Mouse (Mus musculus): ENCODE results near the gene March4. TPM values are rescaled to one million over a fixed set of nuclear protein-coding genes. Genes with fewer than 3 reads are reported as not detected.

March4 gene
- polyA plus RNA-seq, 2 experiments from 2014 or later: not detected

DNA sequence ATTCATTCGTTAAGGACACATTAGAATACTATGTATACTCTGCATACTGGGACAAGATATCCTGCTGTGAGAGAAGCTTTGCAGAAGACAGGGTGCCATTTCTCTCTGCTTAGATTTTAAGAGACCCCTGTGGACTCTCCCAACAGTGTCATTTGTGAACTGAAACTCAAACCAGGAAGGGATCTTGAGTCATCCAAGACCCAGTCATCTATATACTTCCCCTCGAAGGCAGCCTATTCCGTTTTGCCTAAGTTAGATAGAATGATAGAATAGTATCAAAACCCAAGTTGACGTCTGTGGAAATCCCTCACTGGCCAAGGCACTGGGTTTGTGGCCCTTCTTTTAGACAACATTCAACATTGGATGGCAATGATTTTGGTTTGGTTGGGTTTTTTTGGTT lies 7.5 kb downstream of the March4 start:
- ATAC-seq: no peak

GRCm38 (mm10) chr1:72523601-72524000 lies 13.1 kb downstream of the March4 start:
- ATAC-seq: no peak

- no peak for ATAC-seq
These were observed 25.8 kb downstream of the March4 start for GRCm38 (mm10) chr1:72510778-72511520.

GRCm38 (mm10) chr1:72509551-72509950 lies 27.2 kb downstream of the March4 start:
- ATAC-seq: no peak

DNA sequence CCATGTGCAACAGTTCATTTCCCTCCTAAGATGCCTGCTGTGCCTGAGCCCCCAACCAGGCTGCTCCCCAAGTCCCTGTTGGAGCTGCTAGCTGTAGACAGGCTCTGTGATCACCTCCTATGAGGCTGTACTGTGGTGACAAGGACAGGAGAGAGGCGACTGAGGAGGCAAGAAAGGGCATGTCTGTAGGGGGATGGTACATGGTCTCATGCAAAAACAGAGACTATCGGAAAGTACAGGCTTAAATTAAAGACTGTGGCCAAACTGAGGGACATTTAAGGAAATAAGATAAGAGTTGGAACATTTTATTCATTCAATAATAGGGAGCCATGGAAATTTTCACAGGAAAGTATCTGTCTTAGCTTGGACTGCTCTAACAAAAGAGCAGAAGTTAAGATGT lies 29.1 kb downstream of the March4 start:
- no peak for ATAC-seq

DNA sequence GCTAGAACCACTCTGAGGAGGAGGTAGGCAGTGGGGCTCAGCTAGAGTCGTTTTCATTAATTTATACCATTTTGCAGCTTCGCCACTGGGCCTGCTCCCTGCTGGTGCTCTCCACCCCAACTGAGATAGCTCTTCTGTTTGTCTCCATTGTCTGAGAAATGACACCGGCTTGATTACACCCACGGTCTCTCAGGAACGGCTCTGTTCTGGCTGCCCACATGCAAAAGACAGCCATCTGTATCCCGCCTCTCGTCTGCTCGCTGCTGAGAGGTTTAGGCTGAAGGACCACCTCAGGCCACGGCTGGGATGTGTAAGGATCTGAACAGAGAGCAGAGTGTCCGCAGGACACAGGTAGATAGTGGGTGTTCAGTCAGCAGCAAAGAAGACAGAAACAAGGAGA lies 30.5 kb downstream of the March4 start:
- ATAC-seq: no peak

DNA sequence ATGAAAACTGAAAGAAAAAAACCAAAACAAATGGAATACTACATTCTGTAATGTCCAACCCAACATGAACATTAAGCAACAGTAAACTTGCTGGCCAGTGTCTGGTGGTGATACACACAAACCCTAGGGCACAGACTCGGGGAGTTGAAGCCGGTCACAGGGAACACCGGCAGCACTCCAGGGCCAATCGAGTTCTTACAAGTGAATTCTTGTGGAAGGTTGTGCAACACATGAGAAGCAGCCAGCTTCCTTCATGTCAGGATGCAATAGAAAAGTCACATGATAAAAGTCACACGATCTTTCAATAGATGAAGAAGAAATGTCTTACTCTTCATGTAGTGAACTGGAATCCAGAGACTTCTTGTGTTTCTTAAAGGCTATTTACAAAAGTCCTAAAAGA lies 39.1 kb downstream of the March4 start:
- no peak for ATAC-seq

DNA sequence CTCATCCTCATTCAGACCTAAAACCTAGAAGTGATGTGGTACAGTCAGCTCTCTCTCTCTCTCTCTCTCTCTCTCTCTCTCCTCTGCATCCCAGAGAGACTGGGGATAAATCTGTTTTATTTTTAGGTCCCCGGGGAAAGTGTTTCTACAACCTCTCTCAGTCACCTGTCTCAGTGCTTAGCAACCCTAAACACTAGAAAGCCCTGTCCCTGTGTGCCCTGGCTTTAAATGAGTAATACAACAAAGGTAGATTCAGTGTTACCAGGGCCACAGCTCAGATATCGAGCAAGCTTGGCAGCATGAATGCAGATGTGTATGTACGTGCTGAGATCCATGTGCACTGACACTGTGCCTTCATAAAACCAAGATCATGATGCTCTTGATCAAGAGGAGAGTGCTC lies 43.3 kb downstream of the March4 start:
- no peak for ATAC-seq

- no peak for ATAC-seq
These were observed 44.1 kb downstream of the March4 start for GRCm38 (mm10) chr1:72492666-72493065.

DNA sequence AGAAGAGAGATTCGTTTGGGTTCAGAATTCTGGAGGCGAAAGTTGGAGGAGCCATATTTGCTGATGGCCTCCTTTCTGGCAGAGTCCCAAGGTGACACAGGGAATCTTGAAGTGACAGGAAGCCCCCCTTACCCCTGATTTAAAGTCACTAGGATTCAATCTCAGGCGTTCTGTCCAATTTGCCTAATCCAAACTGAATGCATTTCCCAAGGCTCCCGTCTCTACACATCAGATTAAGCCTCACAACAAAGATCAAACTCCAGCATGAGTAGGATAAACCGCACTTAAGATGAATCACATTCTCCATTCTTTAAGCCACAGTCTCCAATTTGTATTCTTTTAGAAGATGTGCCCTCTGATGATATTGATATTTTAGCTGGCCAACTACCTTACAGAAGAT lies 45.4 kb downstream of the March4 start:
- ATAC-seq: no peak

DNA sequence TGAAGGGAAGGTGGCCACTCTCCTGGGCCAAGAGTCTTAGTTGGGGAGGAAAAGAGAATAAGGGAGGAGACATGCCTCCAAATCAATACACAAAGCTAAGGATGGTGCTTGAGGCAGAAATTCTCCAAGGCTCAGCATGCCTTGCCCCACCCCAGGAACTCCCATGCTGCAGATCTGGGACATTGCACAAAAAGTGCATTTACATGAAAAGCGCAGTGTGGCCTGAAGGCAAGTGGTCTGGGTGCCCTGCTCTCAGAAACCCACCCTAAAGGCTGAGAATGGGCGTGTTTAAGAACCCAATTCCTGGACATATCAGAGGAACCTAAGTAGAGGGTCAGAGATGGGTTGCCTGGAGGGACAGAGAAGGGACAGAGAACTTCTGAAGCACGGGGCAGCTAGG lies 45.9 kb downstream of the March4 start:
- no peak for ATAC-seq

- ATAC-seq: no peak
These were observed 46.5 kb downstream of the March4 start for GRCm38 (mm10) chr1:72490193-72490592.

DNA sequence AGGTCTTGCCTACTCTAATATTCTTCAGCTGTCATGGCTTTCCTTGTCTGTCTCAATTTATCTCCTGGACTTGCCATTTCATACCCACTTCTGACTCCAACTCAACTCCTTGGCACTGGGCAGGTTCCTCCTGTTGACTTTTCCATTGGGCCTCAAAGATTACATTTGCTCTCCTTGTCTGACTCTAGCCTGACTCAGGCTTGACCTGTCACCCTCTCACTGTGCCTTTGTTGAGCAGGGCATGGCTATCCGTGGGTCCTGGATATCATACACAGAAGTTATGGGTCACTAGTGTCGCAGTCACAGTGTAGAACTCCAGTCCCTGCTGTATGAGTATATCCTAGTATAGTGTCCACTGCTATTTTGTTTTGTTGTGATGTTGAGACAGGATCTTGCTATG lies 60.1 kb downstream of the March4 start:
- ATAC-seq: no peak

DNA sequence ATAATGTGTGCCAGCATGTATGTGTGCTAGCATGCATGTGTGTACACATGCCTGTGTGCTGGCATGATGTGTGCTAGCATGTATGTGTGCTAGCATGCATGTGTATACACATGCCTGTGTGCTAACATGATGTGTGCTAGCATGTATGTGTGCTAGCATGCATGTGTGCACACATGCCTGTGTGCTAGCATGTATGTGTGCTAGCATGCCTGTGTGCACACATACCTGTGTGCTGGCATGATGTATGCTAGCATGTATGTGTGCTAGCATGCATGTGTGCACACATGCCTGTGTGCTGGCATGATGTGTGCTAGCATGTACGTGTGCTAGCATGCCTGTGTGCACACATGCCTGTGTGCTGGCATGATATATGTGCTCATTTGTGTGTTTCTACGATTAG lies 67.7 kb downstream of the March4 start:
- ATAC-seq: no peak

- no peak for ATAC-seq
These were observed 68.2 kb downstream of the March4 start for GRCm38 (mm10) chr1:72468466-72469003.

- ATAC-seq: no peak
These were observed 71.7 kb downstream of the March4 start for GRCm38 (mm10) chr1:72464926-72465583.

DNA sequence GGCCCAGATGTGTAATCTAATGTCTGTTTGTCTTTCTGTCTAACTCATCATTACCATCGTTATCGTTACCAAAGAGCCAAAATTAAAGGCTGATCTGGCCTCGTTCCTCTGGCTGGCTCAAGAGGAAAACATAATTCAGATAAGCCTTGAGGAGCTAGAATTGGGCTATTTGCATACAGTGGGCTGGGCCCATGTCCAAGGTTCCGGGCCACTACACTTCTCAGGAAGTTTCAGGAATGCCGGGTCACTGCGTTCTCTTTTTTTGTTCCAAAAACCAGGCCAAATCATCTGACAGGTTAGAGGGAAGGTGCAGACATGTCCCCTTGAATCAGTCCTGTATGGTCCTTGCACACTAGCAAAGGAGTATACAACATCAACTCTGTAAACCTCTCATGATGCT lies 74.2 kb downstream of the March4 start:
- no peak for ATAC-seq

DNA sequence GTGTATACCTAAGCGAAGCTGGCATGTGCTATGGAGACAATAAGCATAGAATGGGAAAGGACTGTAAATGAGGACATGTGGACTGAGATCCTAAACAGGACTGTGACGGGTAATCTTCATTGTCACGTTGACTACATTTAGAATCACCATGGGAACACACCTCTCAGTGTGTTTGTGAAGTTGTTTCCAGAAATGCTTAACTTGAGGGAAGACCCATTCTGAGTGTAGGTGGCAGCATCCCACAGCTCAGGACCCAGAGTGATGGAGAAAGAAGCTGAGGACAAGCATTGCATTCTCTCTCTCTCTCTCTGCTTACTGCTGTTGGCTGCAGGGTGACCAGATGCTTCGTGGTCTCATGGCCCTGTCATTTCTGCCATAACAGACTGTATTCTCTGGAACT lies 79.1 kb downstream of the March4 start:
- ATAC-seq: no peak

DNA sequence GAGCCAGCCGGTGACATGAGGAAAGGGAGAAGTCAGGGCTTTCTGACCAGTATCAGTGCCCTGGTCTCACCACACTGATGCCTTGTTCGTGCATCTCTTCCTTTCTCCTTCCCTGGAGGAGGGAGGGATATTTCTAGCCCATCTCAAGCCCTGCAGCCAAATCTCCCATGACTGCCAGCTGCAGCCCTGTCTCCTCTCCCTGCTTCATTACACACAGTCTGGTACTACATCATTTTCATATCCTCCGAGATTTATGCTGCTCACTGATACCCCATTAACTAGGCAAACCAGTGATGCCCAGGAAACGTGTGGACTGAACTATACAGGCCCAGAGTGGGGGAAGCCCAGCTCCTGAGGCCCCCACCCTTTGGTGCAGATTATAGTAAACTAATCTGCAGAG lies 80.8 kb downstream of the March4 start:
- ATAC-seq: no peak

GRCm38 (mm10) chr1:72454733-72455201 lies 82.0 kb downstream of the March4 start:
- ATAC-seq: no peak

- ATAC-seq: no peak
These were observed 83.9 kb downstream of the March4 start for GRCm38 (mm10) chr1:72452839-72453238.

DNA sequence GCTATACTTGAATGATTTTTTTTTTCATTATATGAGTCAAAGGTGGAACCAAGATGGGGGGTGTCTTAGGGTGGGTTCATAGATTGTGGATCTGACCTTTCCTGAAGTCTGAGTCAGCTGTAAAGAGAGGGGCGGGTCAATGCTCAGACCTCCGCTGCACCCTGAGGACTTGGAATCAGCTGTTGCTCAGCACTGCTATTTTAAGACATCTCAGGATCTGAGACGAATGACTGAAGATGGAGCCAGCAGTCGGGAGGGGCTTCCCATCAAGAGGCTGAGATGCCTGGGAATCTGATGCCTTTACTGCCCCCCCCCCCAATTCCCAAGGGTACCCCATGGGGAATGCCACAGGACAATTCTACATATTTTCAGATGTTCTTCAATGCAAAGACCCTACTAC lies 85.9 kb downstream of the March4 start:
- no peak for ATAC-seq

- ATAC-seq: no peak
These were observed 87.0 kb downstream of the March4 start for GRCm38 (mm10) chr1:72449752-72450151.

GRCm38 (mm10) chr1:72442747-72443146 lies 94.0 kb downstream of the March4 start:
- ATAC-seq: no peak

Data from activated CD4-positive, CD25-positive, alpha-beta regulatory T cell, adult 4 months (primary cell).